Mouse (Mus musculus) liver, embryonic 14.5 days (tissue): Measurements from ENCODE around the gene Crabp2. TPM values are rescaled to one million over a fixed set of nuclear protein-coding genes. Genes with fewer than 3 reads are reported as not detected.
A peak's percentile ranks its signal among the peaks of the same experiment; 100 is the strongest.

Experiments
- ATAC-seq: fragments of 200-750 bp; cut with Nextera tagmentation; 2 replicates; pipeline ENCODE4 v1.8.0; 2017; ENCODE audit warnings: moderate number of reproducible peaks, mild to moderate bottlenecking, moderate library complexity; ENCODE audit not compliant: insufficient read depth
- DNase-seq, 3 experiments: peaks; one replicate each; pipeline ENCODE4 v3.0.0-alpha.2; 2012 to 2013; ENCODE audit warnings: low read depth in 3 of 3, low spot score in 3 of 3
- H3K27ac ChIP-seq: fragments of 300-500 bp; sonication (generic); 2 replicates; pipeline ENCODE4 v1.5.1; 2014; ENCODE audit warnings: moderate library complexity, mild to moderate bottlenecking, control low read depth, inconsistent platforms
- H3K27me3 ChIP-seq: fragments of 300-500 bp; sonication (generic); 2 replicates; pipeline ENCODE4 v1.6.1; 2014; ENCODE audit warnings: mild to moderate bottlenecking, low read length, moderate library complexity; ENCODE audit not compliant: control insufficient read depth, insufficient read depth
- H3K36me3 ChIP-seq: fragments of 300-500 bp; sonication (generic); replicated peaks from 2 replicates; pipeline ENCODE4 v1.6.1; 2014; ENCODE audit warnings: low read depth; ENCODE audit not compliant: control insufficient read depth, insufficient read depth
- H3K4me1 ChIP-seq, 2 experiments: fragments of 200-500 bp in 1 of 2; fragments of 300-500 bp in 1 of 2; sonication (generic) in 1 of 2; replicated peaks; 2 replicates each; pipeline ENCODE4 v1.6.1; 2012 to 2014; ENCODE audit warnings: antibody characterized with exemption in 1 of 2, inconsistent platforms in 1 of 2, low read length in 1 of 2; ENCODE audit not compliant: control insufficient read depth in 2 of 2, insufficient read depth in 2 of 2
- H3K4me2 ChIP-seq: fragments of 300-500 bp; sonication (generic); 2 replicates; pipeline ENCODE4 v1.6.1; 2014; ENCODE audit warnings: low read depth, mild to moderate bottlenecking, control low read depth, moderate library complexity
- H3K4me3 ChIP-seq, 2 experiments: fragments of 200-500 bp in 1 of 2; fragments of 300-500 bp in 1 of 2; sonication (generic) in 1 of 2; 2 replicates each; pipeline ENCODE4 v1.5.1; 2012 to 2014; ENCODE audit warnings: low read depth in 2 of 2, low read length in 2 of 2, mild to moderate bottlenecking in 2 of 2, control low read depth in 1 of 2, inconsistent platforms in 1 of 2, moderate library complexity in 1 of 2; ENCODE audit not compliant: insufficient read depth in 1 of 2
- H3K9ac ChIP-seq: fragments of 300-500 bp; sonication (generic); replicated peaks from 2 replicates; pipeline ENCODE4 v1.6.1; 2014; ENCODE audit warnings: mild to moderate bottlenecking, control low read depth, moderate library complexity
- H3K9me3 ChIP-seq: fragments of 300-500 bp; sonication (generic); 2 replicates; pipeline ENCODE4 v1.6.1; 2016; ENCODE audit warnings: low read length, mixed read lengths; ENCODE audit not compliant: control insufficient read depth
- CTCF ChIP-seq: IDR thresholded peaks from 2 replicates; pipeline ENCODE4 v1.5.1; 2016; ENCODE audit warnings: antibody characterized with exemption, low read depth, control low read depth
- EP300 ChIP-seq: IDR thresholded peaks from 2 replicates; pipeline ENCODE4 v1.6.1; 2016; ENCODE audit warnings: antibody characterized with exemption, low read depth
- WGBS: fragments of 180-500 bp; shearing (Covaris S2); extraction: QIAGEN DNeasy Blood & Tissue Kit; methylation state at CpG from one replicate; pipeline ENCODE4 v1.1.7; 2014; ENCODE audit not compliant: insufficient replicate concordance; 5-methylcytosine and 5-hydroxymethylcytosine counted together
- polyA plus RNA-seq, 2 experiments: library from polyadenylated mRNA; depleted of rRNA in 1 of 2; stranded (reverse) in 1 of 2; unstranded in 1 of 2; fragments of >200 nt; fragmentation: Nextera tagmentation in 1 of 2; extraction: Ambion mirVana in 1 of 2; gene quantifications; 2 replicates each; pipeline versions ENCODE4 v1.2.1 to v1.2.3; 2012 to 2014

Crabp2 gene
- polyA plus RNA-seq, 2 experiments, result 0.10 to 0.17 TPM

GRCm38 (mm10) chr3:87980728-87981127, 32.3 kb downstream of the Crabp2 start:
- Histone ChIP-seq H3K9ac (no peak overlapping the region), H3K4me2 (no peak overlapping the region), H3K27ac (no peak overlapping the region), H3K4me1 (peaks cover 0 to 15% of the 10 kb centered on the region in 2 experiments; a peak in 1 of 4 replicates), H3K4me3 (no peak overlapping the region), H3K36me3 (no peaks in the 10 kb centered on the region), H3K9me3 (no peaks in the 10 kb centered on the region), H3K27me3 (no peaks in the 10 kb centered on the region)
- DNase-seq (no peak), ATAC-seq (no peak)
- WGBS, result 60% methylated on average over 5 of the region's 5 CpGs
- no peak for TF ChIP-seq EP300
- no peak for TF ChIP-seq CTCF

- H3K4me3 ChIP-seq, result no peak overlapping the region
- no peaks in the 10 kb centered on the region for H3K27me3 ChIP-seq
- no peak overlapping the region for H3K4me2 ChIP-seq
- H3K36me3 ChIP-seq, result no peaks in the 10 kb centered on the region
- no peak overlapping the region for H3K27ac ChIP-seq
- DNase-seq (no peak), ATAC-seq (no peak)
- no peak for TF ChIP-seq EP300
- TF ChIP-seq CTCF, result no peak
- WGBS, result 55% methylated on average over 6 of the region's 6 CpGs
- H3K9me3 ChIP-seq, result no peaks in the 10 kb centered on the region
- peaks cover 0 to 15% of the 10 kb centered on the region in 2 experiments; a peak in 1 of 4 replicates for H3K4me1 ChIP-seq
- no peak overlapping the region for H3K9ac ChIP-seq
Observed at GRCm38 (mm10) chr3:87981214-87981760, 32.8 kb downstream of the Crabp2 start.

GRCm38 (mm10) chr3:87981894-87982835, 33.7 kb downstream of the Crabp2 start:
- DNase-seq, result no peak
- no peak overlapping the region for H3K9ac ChIP-seq
- no peak overlapping the region for H3K4me3 ChIP-seq
- no peaks in the 10 kb centered on the region for H3K36me3 ChIP-seq
- 0 out of 2 replicates have a peak, but pooled peaks have one; percentile 6 for ATAC-seq
- H3K4me2 ChIP-seq, result no peak overlapping the region
- 25% methylated on average over 12 of the region's 12 CpGs for WGBS
- peak overlapping the region; percentile 19 for H3K27ac ChIP-seq
- no peaks in the 10 kb centered on the region for H3K9me3 ChIP-seq
- H3K4me1 ChIP-seq, result peaks cover 0 to 16% of the 10 kb centered on the region in 2 experiments; a peak in 1 of 4 replicates
- no peak for TF ChIP-seq EP300
- TF ChIP-seq CTCF, result no peak
- H3K27me3 ChIP-seq, result no peaks in the 10 kb centered on the region

- ATAC-seq, result peak; percentile 43; the same call in 1 of the 2 replicates
- Histone ChIP-seq H3K27ac (peak overlapping the region; percentile 19), H3K4me1 (peaks cover 0 to 22% of the 10 kb centered on the region in 2 experiments; a peak in 2 of 4 replicates), H3K9ac (no peak overlapping the region), H3K4me3 (no peak overlapping the region), H3K4me2 (0 out of 2 replicates have a peak overlapping the region, but pooled peaks have one; percentile 18), H3K36me3 (no peaks in the 10 kb centered on the region), H3K27me3 (no peaks in the 10 kb centered on the region), H3K9me3 (no peaks in the 10 kb centered on the region)
- 11% methylated on average over 13 of the region's 13 CpGs for WGBS
- no peak for DNase-seq
- TF ChIP-seq CTCF (no peak), EP300 (no peak)
Observed at GRCm38 (mm10) chr3:87982836-87983601, 34.6 kb downstream of the Crabp2 start.
